Mouse (Mus musculus): ENCODE measurements at regions not wholly inside any gene's neighbourhood (a gene's known extent, or its start where the extent isn't known, plus 50 kb on each side); places are given as distances from the start of the nearest gene placed in this dataset.

DNA sequence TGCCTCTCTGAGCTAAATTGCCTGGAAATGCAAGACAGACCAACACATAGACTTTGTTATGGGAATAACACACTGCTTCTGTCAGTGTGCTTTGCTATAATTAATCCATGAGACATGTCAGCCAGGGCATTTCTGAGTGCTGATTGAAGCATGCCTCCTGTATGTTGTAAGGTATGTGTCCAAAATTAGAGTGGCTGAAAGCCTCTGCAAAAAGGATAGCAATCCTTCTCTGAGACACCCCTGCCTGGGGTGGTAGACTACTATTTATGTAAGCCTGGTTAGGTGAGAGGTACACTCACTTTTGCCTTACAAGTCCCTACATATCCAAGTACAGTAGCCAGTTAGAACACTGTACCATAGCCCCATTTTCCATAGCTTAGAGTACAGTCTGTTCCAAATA lies 193.3 kb upstream of the Egflam start:
- no peak overlapping the region for H3K9ac ChIP-seq
- H3K4me1 ChIP-seq, result no peaks in the 10 kb centered on the region
- no peaks in the 10 kb centered on the region for H3K27me3 ChIP-seq
- H3K4me3 ChIP-seq, result no peak overlapping the region
- no peak overlapping the region for H3K4me2 ChIP-seq
- ATAC-seq, result no peak
- H3K36me3 ChIP-seq (ENCODE audit: poor library complexity, severe bottlenecking), result no peaks in the 10 kb centered on the region
- H3K9me3 ChIP-seq (replicated peaks), result no peaks in the 10 kb centered on the region
- no peak overlapping the region for H3K27ac ChIP-seq

GRCm38 (mm10) chr15:7597335-7597734 lies 199.1 kb upstream of the Egflam start:
- 81% methylated on average over 4 of the region's 4 CpGs for WGBS
- Histone ChIP-seq H3K9me3 (replicated peaks) (no peaks in the 10 kb centered on the region), H3K4me1 (no peaks in the 10 kb centered on the region)

DNA sequence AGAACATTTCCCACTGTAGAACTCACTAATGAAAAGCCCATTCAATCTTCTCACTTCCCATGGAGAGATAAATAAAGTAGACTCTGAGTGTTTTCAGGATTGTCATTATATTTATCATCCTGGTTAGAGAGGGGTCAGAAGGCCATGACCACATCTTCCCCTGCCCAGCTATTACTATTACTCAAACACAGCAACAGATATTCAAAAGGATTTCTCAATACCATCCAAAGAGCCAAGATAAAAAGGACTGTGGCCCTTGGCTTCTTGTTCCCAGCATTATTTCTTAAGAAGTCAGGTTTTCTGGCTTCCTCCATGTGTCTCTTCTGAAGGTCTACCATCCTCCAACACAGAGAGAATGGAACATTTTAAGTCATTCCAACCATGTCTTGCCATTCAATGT lies 199.6 kb upstream of the Egflam start:
- Histone ChIP-seq H3K4me2 (no peak overlapping the region), H3K9ac (no peak overlapping the region), H3K27ac (no peak overlapping the region), H3K27me3 (no peaks in the 10 kb centered on the region), H3K4me3 (no peak overlapping the region), H3K9me3 (replicated peaks) (no peaks in the 10 kb centered on the region), H3K4me1 (no peaks in the 10 kb centered on the region), H3K36me3 (ENCODE audit: poor library complexity, severe bottlenecking) (no peaks in the 10 kb centered on the region)
- ATAC-seq, result no peak

More at GRCm38 (mm10) chr15:7597335-7597734, 199.1 kb upstream of the Egflam start:
- no peak overlapping the region for H3K4me2 ChIP-seq
- no peaks in the 10 kb centered on the region for H3K27me3 ChIP-seq
- H3K36me3 ChIP-seq (ENCODE audit: poor library complexity, severe bottlenecking), result no peaks in the 10 kb centered on the region
- no peak overlapping the region for H3K27ac ChIP-seq
- no peak for ATAC-seq
- no peak overlapping the region for H3K4me3 ChIP-seq
- H3K9ac ChIP-seq, result no peak overlapping the region

DNA sequence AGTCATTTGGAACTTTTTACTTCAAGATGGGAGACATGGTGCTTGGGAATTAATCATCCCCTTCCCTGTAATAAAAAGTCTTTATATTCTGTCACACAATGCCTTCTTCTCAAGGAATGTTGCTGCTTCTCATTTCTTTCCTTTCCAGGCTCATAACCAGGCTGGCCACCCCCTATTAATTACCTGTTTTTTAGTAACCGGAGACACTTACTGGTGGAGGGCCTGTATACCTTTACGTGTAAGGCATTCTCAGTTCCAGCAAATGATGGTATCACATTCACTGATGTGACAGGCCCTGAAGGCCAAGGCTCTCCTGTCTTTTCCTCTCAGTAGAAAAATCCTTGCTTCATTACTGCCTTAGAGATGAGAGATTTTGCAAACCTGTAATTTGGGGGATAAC lies 203.3 kb upstream of the Egflam start:
- H3K4me3 ChIP-seq, result no peak overlapping the region
- no peaks in the 10 kb centered on the region for H3K9me3 ChIP-seq (replicated peaks)
- ATAC-seq, result no peak
- H3K36me3 ChIP-seq (ENCODE audit: poor library complexity, severe bottlenecking), result no peaks in the 10 kb centered on the region
- WGBS, result 91% methylated on average over 2 of the region's 2 CpGs
- H3K27ac ChIP-seq, result no peak overlapping the region
- H3K4me2 ChIP-seq, result no peak overlapping the region
- H3K4me1 ChIP-seq, result no peaks in the 10 kb centered on the region
- H3K9ac ChIP-seq, result no peak overlapping the region
- no peaks in the 10 kb centered on the region for H3K27me3 ChIP-seq

- WGBS, result 97% methylated on average over 3 of the region's 3 CpGs
- ATAC-seq, result no peak
- Histone ChIP-seq H3K27ac (no peak overlapping the region), H3K4me2 (no peak overlapping the region), H3K9me3 (replicated peaks) (no peaks in the 10 kb centered on the region), H3K9ac (no peak overlapping the region), H3K36me3 (ENCODE audit: poor library complexity, severe bottlenecking) (no peaks in the 10 kb centered on the region), H3K4me1 (no peaks in the 10 kb centered on the region), H3K27me3 (no peaks in the 10 kb centered on the region), H3K4me3 (no peak overlapping the region)
Measured at GRCm38 (mm10) chr15:7604847-7605246, 205.8 kb upstream of the Gdnf start.

- no peak for ATAC-seq
- WGBS, result 76% methylated on average over 2 of the region's 2 CpGs
- Histone ChIP-seq H3K4me3 (no peak overlapping the region), H3K9me3 (replicated peaks) (no peaks in the 10 kb centered on the region), H3K9ac (no peak overlapping the region), H3K27me3 (no peaks in the 10 kb centered on the region), H3K27ac (no peak overlapping the region), H3K36me3 (ENCODE audit: poor library complexity, severe bottlenecking) (no peaks in the 10 kb centered on the region), H3K4me2 (no peak overlapping the region), H3K4me1 (no peaks in the 10 kb centered on the region)
Measured at GRCm38 (mm10) chr15:7617954-7618353, 192.7 kb upstream of the Gdnf start.

DNA sequence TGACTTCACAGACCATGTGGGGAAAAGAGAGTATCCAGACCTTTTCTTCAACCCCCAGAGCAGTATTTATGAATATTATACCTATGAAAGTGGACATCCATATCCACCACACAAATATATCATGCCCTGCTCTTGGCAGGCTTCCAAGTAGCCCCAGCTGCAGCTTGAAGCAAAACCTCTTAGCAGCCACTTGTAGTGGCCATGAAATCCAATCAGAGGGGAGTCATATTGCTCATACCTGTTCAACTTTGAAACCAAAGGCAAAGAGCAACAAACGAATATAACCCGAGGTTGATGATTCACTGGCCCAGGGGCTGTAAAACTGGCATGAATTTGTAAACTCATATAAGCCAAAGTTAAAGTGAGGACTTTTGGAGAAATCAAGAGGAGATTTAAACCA lies 187.6 kb upstream of the Gdnf start:
- Histone ChIP-seq H3K4me1 (no peaks in the 10 kb centered on the region), H3K4me3 (no peak overlapping the region), H3K9me3 (replicated peaks) (no peaks in the 10 kb centered on the region), H3K27me3 (no peaks in the 10 kb centered on the region), H3K4me2 (no peak overlapping the region), H3K36me3 (ENCODE audit: poor library complexity, severe bottlenecking) (no peaks in the 10 kb centered on the region), H3K27ac (no peak overlapping the region), H3K9ac (no peak overlapping the region)
- no peak for ATAC-seq
- WGBS, result 83% methylated on average over 2 of the region's 2 CpGs

GRCm38 (mm10) chr15:7624689-7625472 lies 185.8 kb upstream of the Gdnf start:
- Histone ChIP-seq H3K4me3 (no peak overlapping the region), H3K27ac (no peak overlapping the region), H3K9ac (no peak overlapping the region), H3K4me2 (no peak overlapping the region), H3K36me3 (ENCODE audit: poor library complexity, severe bottlenecking) (no peaks in the 10 kb centered on the region), H3K9me3 (replicated peaks) (no peaks in the 10 kb centered on the region), H3K4me1 (no peaks in the 10 kb centered on the region), H3K27me3 (no peaks in the 10 kb centered on the region)
- ATAC-seq, result no peak
- WGBS, result 79% methylated on average over 6 of the region's 6 CpGs

DNA sequence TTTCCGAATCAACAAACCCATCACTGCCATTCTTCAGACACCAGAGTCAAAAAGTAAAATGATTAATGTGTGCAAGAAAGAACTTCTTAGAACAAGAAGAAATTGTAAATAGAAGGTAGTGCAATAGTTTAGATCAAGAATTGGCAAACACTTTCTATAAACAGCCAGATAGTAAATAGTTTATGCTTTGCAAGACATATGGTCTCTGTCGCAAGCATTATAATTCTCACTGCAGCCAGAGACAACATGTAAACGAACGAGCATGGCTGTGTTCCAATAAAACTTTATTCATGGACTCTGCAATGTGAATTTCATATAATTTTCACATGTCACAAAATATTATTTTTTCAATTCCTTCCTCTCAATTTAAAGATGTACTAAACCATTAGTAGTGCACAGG lies 180.8 kb upstream of the Gdnf start:
- H3K4me3 ChIP-seq, result no peak overlapping the region
- ATAC-seq, result no peak
- no peaks in the 10 kb centered on the region for H3K4me1 ChIP-seq
- no peak overlapping the region for H3K27ac ChIP-seq
- H3K36me3 ChIP-seq (ENCODE audit: poor library complexity, severe bottlenecking), result no peaks in the 10 kb centered on the region
- no peaks in the 10 kb centered on the region for H3K9me3 ChIP-seq (replicated peaks)
- H3K9ac ChIP-seq, result no peak overlapping the region
- H3K4me2 ChIP-seq, result no peak overlapping the region
- 94% methylated on average over 4 of the region's 4 CpGs for WGBS
- no peaks in the 10 kb centered on the region for H3K27me3 ChIP-seq

GRCm38 (mm10) chr15:7635234-7635633 lies 175.4 kb upstream of the Gdnf start:
- Histone ChIP-seq H3K9ac (no peak overlapping the region), H3K9me3 (replicated peaks) (no peaks in the 10 kb centered on the region), H3K4me3 (no peak overlapping the region), H3K27me3 (no peaks in the 10 kb centered on the region), H3K36me3 (ENCODE audit: poor library complexity, severe bottlenecking) (no peaks in the 10 kb centered on the region), H3K4me2 (no peak overlapping the region), H3K4me1 (no peaks in the 10 kb centered on the region), H3K27ac (no peak overlapping the region)
- no peak for ATAC-seq
- WGBS, result 65% methylated on average over 8 of the region's 8 CpGs

GRCm38 (mm10) chr15:7639444-7639843 lies 171.2 kb upstream of the Gdnf start:
- no peak overlapping the region for H3K27ac ChIP-seq
- no peak overlapping the region for H3K4me3 ChIP-seq
- no peak for ATAC-seq
- no peaks in the 10 kb centered on the region for H3K9me3 ChIP-seq (replicated peaks)
- H3K9ac ChIP-seq, result no peak overlapping the region
- no peak overlapping the region for H3K4me2 ChIP-seq
- H3K4me1 ChIP-seq, result no peaks in the 10 kb centered on the region
- H3K27me3 ChIP-seq, result no peaks in the 10 kb centered on the region
- WGBS, result 82% methylated on average over 6 of the region's 6 CpGs
- H3K36me3 ChIP-seq (ENCODE audit: poor library complexity, severe bottlenecking), result no peaks in the 10 kb centered on the region

DNA sequence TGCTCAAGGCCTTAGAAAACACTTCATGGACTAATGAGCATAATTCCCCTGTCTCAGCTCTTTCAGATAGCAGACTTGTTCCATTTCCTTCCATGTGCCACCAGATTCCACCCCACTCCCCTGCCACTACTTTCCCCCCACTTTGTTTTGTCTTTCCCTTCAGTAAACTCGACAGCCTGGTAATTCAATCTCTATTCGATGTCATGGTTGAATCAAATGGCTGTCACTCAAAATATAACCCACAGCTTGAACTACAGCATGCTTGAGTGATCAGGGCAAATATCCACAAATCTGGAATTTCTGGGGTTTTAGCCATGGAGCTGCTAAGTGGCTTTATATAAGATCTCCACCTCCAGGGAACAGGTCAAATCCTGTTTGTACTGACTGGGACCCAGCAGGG lies 168.6 kb upstream of the Gdnf start:
- 28% methylated on average over 2 of the region's 2 CpGs for WGBS
- H3K9ac ChIP-seq, result no peak overlapping the region
- no peaks in the 10 kb centered on the region for H3K36me3 ChIP-seq (ENCODE audit: poor library complexity, severe bottlenecking)
- H3K4me1 ChIP-seq, result no peaks in the 10 kb centered on the region
- no peaks in the 10 kb centered on the region for H3K9me3 ChIP-seq (replicated peaks)
- no peak overlapping the region for H3K4me3 ChIP-seq
- H3K27me3 ChIP-seq, result no peaks in the 10 kb centered on the region
- no peak for ATAC-seq
- no peak overlapping the region for H3K27ac ChIP-seq
- no peak overlapping the region for H3K4me2 ChIP-seq

GRCm38 (mm10) chr15:7650705-7651104 lies 159.9 kb upstream of the Gdnf start:
- WGBS, result 32% methylated on average over 3 of the region's 3 CpGs
- H3K27ac ChIP-seq, result no peak overlapping the region
- H3K9me3 ChIP-seq (replicated peaks), result no peaks in the 10 kb centered on the region
- no peak; the same call in 1 of the 2 replicates for ATAC-seq
- no peaks in the 10 kb centered on the region for H3K4me1 ChIP-seq
- H3K27me3 ChIP-seq, result no peaks in the 10 kb centered on the region
- no peak overlapping the region for H3K4me3 ChIP-seq
- H3K36me3 ChIP-seq (ENCODE audit: poor library complexity, severe bottlenecking), result no peaks in the 10 kb centered on the region
- no peak overlapping the region for H3K4me2 ChIP-seq
- no peak overlapping the region for H3K9ac ChIP-seq

Data from forebrain, embryonic 13.5 days (tissue).